ENCODE assay signal across 8 mouse cellular contexts in the genomic region with DNA sequence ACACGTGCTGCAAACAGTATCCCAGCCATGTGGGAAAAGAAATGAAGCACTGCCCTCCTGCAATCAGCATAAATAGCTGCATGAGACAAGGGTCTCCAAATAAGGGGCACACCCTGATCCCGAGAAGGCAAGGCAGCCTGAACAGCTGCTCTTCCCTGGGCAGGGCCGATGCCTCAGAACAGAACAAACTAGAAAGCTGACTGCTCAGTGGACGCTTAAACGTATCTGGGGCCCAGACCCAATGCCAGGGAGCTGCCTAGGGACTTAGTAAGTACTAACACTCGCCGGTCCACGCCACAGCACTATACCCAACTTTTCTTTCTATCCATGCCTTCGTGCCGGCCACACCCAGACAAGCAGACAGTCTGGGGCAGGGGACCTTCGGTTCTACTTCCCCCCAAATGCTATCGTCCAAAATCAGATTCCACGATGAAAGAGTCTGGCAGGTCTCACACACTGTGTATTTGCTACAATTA. TPM values are rescaled to one million over a fixed set of nuclear protein-coding genes. Genes with fewer than 3 reads are reported as not detected.
DNase-seq lines count a peak whose midpoint lies in the region; ATAC-seq and TF ChIP-seq lines count a peak whose summit lies in the region.

No protein-coding gene starts in this region.

- TF ChIP-seq EP300 in liver, postnatal 0 days (IDR thresholded peaks at IDR 0.05; ENCODE audit: low read depth): no peak

- in situ Hi-C loops in ES-E14 (cut with MboI; ENCODE audit: low sequenced_read_pairs in 2 of 2, unreplicated experiment in 2 of 2): no loop called here

- H3K4me1 ChIP-seq in heart, embryonic 13.5 days: peaks cover 67% of the 10 kb centered on the region
- H3K4me1 ChIP-seq in ES-E14 (ENCODE audit: control insufficient read depth in 2 of 2, insufficient read depth in 2 of 2, low read length in 2 of 2, poor library complexity in 1 of 2): peaks cover 6 to 24% of the 10 kb centered on the region in 2 experiments
- peaks cover 17% of the 10 kb centered on the region for H3K4me1 ChIP-seq in forebrain, postnatal 0 days (ENCODE audit: insufficient read depth)
- peaks cover 55% of the 10 kb centered on the region for H3K4me1 ChIP-seq in liver, postnatal 0 days (ENCODE audit: insufficient read depth)

- peak overlapping the region; percentile 96 for H3K9ac ChIP-seq in heart, embryonic 13.5 days
- H3K9ac ChIP-seq in ES-E14 (ENCODE audit: insufficient read depth, low read depth, low read length, poor library complexity, severe bottlenecking): peak overlapping the region; percentile 64
- H3K9ac ChIP-seq in forebrain, postnatal 0 days: no peak overlapping the region
- peak overlapping the region; percentile 47 for H3K9ac ChIP-seq in liver, postnatal 0 days (replicated peaks)

- H3K27ac ChIP-seq in heart, embryonic 13.5 days (replicated peaks): peak overlapping the region; percentile 58
- H3K27ac ChIP-seq in ES-E14 (ENCODE audit: insufficient read depth, low read depth, low read length, poor library complexity, severe bottlenecking): peak overlapping the region; percentile 55; the same call in 1 of the 2 replicates
- no peak overlapping the region for H3K27ac ChIP-seq in forebrain, postnatal 0 days (ENCODE audit: low read depth, low read length)
- H3K27ac ChIP-seq in liver, postnatal 0 days (ENCODE audit: low read depth): peak overlapping the region; percentile 61

- H3K36me3 ChIP-seq in heart, embryonic 13.5 days: peaks cover 21% of the 10 kb centered on the region
- peaks cover 12% of the 10 kb centered on the region for H3K36me3 ChIP-seq in ES-E14 (ENCODE audit: control insufficient read depth, insufficient read depth, low read length, poor library complexity, severe bottlenecking)
- peaks cover 6% of the 10 kb centered on the region for H3K36me3 ChIP-seq in forebrain, postnatal 0 days (ENCODE audit: insufficient read depth)
- H3K36me3 ChIP-seq in liver, postnatal 0 days (replicated peaks; ENCODE audit: insufficient read depth, low read length): peaks cover 9% of the 10 kb centered on the region

- H3K9me3 ChIP-seq in heart, embryonic 13.5 days: no peaks in the 10 kb centered on the region
- no peaks in the 10 kb centered on the region for H3K9me3 ChIP-seq in ES-E14 (ENCODE audit: control insufficient read depth, insufficient read depth, low read depth, low read length)
- no peaks in the 10 kb centered on the region for H3K9me3 ChIP-seq in forebrain, postnatal 0 days (ENCODE audit: low read length)
- H3K9me3 ChIP-seq in liver, postnatal 0 days (ENCODE audit: low read length): no peaks in the 10 kb centered on the region

- no peaks in the 10 kb centered on the region for H3K27me3 ChIP-seq in heart, embryonic 13.5 days (replicated peaks)
- no peaks in the 10 kb centered on the region for H3K27me3 ChIP-seq in forebrain, postnatal 0 days (ENCODE audit: insufficient read depth, low read length)
- H3K27me3 ChIP-seq in liver, postnatal 0 days (ENCODE audit: insufficient read depth, low read length): no peaks in the 10 kb centered on the region

- ATAC-seq in heart, embryonic 13.5 days (ENCODE audit: extremely low read depth, insufficient number of reproducible peaks, low FRiP score, low TSS enrichment): no peak
- no peak for ATAC-seq in forebrain, postnatal 0 days
- no peak for ATAC-seq in liver, postnatal 0 days

- H3K4me3 ChIP-seq in heart, embryonic 13.5 days: peak overlapping the region; percentile 78
- H3K4me3 ChIP-seq in ES-E14 (ENCODE audit: insufficient read depth in 1 of 2, low read depth in 1 of 2, low read length in 2 of 2, poor library complexity in 1 of 2, severe bottlenecking in 1 of 2): peak overlapping the region; percentile 87 to 89
- H3K4me3 ChIP-seq in forebrain, postnatal 0 days (ENCODE audit: low read depth, low read length): no peak overlapping the region
- peak overlapping the region; percentile 84 for H3K4me3 ChIP-seq in liver, postnatal 0 days (ENCODE audit: low read depth, low read length)

- DNase-seq in heart, adult 18-20 months: no peak
- DNase-seq in ES-E14 (ENCODE audit: low read depth, low spot score): no peak
- DNase-seq in forebrain, postnatal 0 days: no peak
- DNase-seq in liver, postnatal 0 days: no peak
- no peak for DNase-seq in c-Kit-positive CD71-positive TER-119-positive erythroid progenitor cells, embryonic 14.5 days (ENCODE audit: low spot score)
- DNase-seq in thymus, postnatal 36 days: no peak
- no peak for DNase-seq in T-cell, adult 2 months (ENCODE audit: low spot score)

- no peak for TF ChIP-seq CTCF in forebrain, postnatal 0 days (IDR thresholded peaks at IDR 0.05; ENCODE audit: low read depth)
- TF ChIP-seq CTCF in liver, postnatal 0 days (IDR thresholded peaks at IDR 0.05; ENCODE audit: low read depth): no peak

- WGBS in heart, embryonic 13.5 days: 48% methylated on average over 13 of the region's 13 CpGs
- 71% methylated on average over 13 of the region's 13 CpGs for WGBS in forebrain, postnatal 0 days
- 27% methylated on average over 13 of the region's 13 CpGs for WGBS in liver, postnatal 0 days (ENCODE audit: insufficient replicate concordance)

- peak overlapping the region; percentile 82 for H3K4me2 ChIP-seq in heart, embryonic 13.5 days
- H3K4me2 ChIP-seq in forebrain, postnatal 0 days (ENCODE audit: low read depth): peak overlapping the region; percentile 94
- peak overlapping the region; percentile 93 for H3K4me2 ChIP-seq in liver, postnatal 0 days (ENCODE audit: low read depth, low read length)

TF ChIP-seq in ES-E14, 5 proteins besides CTCF, POLR2A, EP300 and RAD21:
- no peak for TF ChIP-seq ZNF384 (IDR thresholded peaks at IDR 0.05; ENCODE audit: low read depth, low read length)
- TF ChIP-seq ZC3H11A (IDR thresholded peaks at IDR 0.05; ENCODE audit: borderline replicate concordance, low read depth, low read length): no peak
- no peak for TF ChIP-seq HCFC1 (IDR thresholded peaks at IDR 0.05; ENCODE audit: borderline replicate concordance, insufficient read depth, low read length)
- no peak for TF ChIP-seq MAFK (IDR thresholded peaks at IDR 0.05; ENCODE audit: insufficient read depth, low read depth, low read length)
- no peak for TF ChIP-seq CHD2 (IDR thresholded peaks at IDR 0.05; ENCODE audit: low read depth, low read length)

RNA-seq across cellular contexts. Expression of a gene that starts 2.8 kb away (rescaled TPM):
- 65.8 and 71.6 TPM in 2 replicates for polyA plus RNA-seq in heart, embryonic 13.5 days (2015; fragmentation: Nextera tagmentation; extraction: Ambion mirVana)
- total RNA-seq in heart, adult 18-20 months (2021): 10 to 100 TPM; 81.5 to 82.4 TPM
- 191 and 272 TPM in 2 replicates for total RNA-seq in ES-E14 (2012; rRNA removed)
- total RNA-seq in forebrain, postnatal 0 days (2014; rRNA removed): 49.9 and 58.6 TPM in 2 replicates
- polyA plus RNA-seq in forebrain, postnatal 0 days (2015; fragmentation: Nextera tagmentation; extraction: Ambion mirVana): 8.4 and 15.7 TPM in 2 replicates
- 8.2 and 10.1 TPM in 2 replicates for polyA plus RNA-seq in liver, postnatal 0 days (2015; fragmentation: Nextera tagmentation; extraction: Ambion mirVana)

RNA-seq across cellular contexts. Expression of a gene that starts 20.4 kb away (rescaled TPM):
- polyA plus RNA-seq in heart, embryonic 13.5 days (2015; fragmentation: Nextera tagmentation; extraction: Ambion mirVana): 17.3 and 18.5 TPM in 2 replicates
- total RNA-seq in heart, adult 18-20 months (2021): 10 to 100 TPM; 19.3 to 20.2 TPM
- 27.1 and 27.5 TPM in 2 replicates for total RNA-seq in ES-E14 (2012; rRNA removed)
- total RNA-seq in forebrain, postnatal 0 days (2014; rRNA removed): 24.7 and 27.2 TPM in 2 replicates
- polyA plus RNA-seq in forebrain, postnatal 0 days (2015; fragmentation: Nextera tagmentation; extraction: Ambion mirVana): 17.4 and 20.3 TPM in 2 replicates
- 6.9 and 8.0 TPM in 2 replicates for polyA plus RNA-seq in liver, postnatal 0 days (2015; fragmentation: Nextera tagmentation; extraction: Ambion mirVana)

RNA-seq across cellular contexts. Expression of a gene that starts 36.0 kb away (rescaled TPM):
- 103 and 112 TPM in 2 replicates for polyA plus RNA-seq in heart, embryonic 13.5 days (2015; fragmentation: Nextera tagmentation; extraction: Ambion mirVana)
- total RNA-seq in heart, adult 18-20 months (2021): 100 to 1,000 TPM; 230 to 252 TPM
- total RNA-seq in ES-E14 (2012; rRNA removed): 41.1 and 43.6 TPM in 2 replicates
- total RNA-seq in forebrain, postnatal 0 days (2014; rRNA removed): 11.8 and 13.9 TPM in 2 replicates
- 12.1 and 12.5 TPM in 2 replicates for polyA plus RNA-seq in forebrain, postnatal 0 days (2015; fragmentation: Nextera tagmentation; extraction: Ambion mirVana)
- polyA plus RNA-seq in liver, postnatal 0 days (2015; fragmentation: Nextera tagmentation; extraction: Ambion mirVana): 87.9 and 93.4 TPM in 2 replicates

RNA-seq across cellular contexts. Expression of a gene that starts 39.0 kb away (rescaled TPM):
- polyA plus RNA-seq in heart, embryonic 13.5 days (2015; fragmentation: Nextera tagmentation; extraction: Ambion mirVana): 0.53 and 0.60 TPM in 2 replicates
- total RNA-seq in heart, adult 18-20 months (2021): 1 to 10 TPM; 1.8 to 2.0 TPM
- total RNA-seq in ES-E14 (2012; rRNA removed): 14.9 and 25.2 TPM in 2 replicates
- total RNA-seq in forebrain, postnatal 0 days (2014; rRNA removed): 28.1 and 31.5 TPM in 2 replicates
- 12.6 and 19.4 TPM in 2 replicates for polyA plus RNA-seq in forebrain, postnatal 0 days (2015; fragmentation: Nextera tagmentation; extraction: Ambion mirVana)
- not detected in 2 replicates for polyA plus RNA-seq in liver, postnatal 0 days (2015; fragmentation: Nextera tagmentation; extraction: Ambion mirVana)

RNA-seq across cellular contexts. Expression of a gene that starts 57.1 kb away (rescaled TPM):
- polyA plus RNA-seq in heart, embryonic 13.5 days (2015; fragmentation: Nextera tagmentation; extraction: Ambion mirVana): 16.7 and 18.7 TPM in 2 replicates
- total RNA-seq in heart, adult 18-20 months (2021): not detected
- total RNA-seq in ES-E14 (2012; rRNA removed): 5.8 and 7.7 TPM in 2 replicates
- not detected in 2 replicates for total RNA-seq in forebrain, postnatal 0 days (2014; rRNA removed)
- 32.5 and 44.0 TPM in 2 replicates for polyA plus RNA-seq in forebrain, postnatal 0 days (2015; fragmentation: Nextera tagmentation; extraction: Ambion mirVana)
- polyA plus RNA-seq in liver, postnatal 0 days (2015; fragmentation: Nextera tagmentation; extraction: Ambion mirVana): 6.0 and 6.6 TPM in 2 replicates
